Mouse (Mus musculus) liver, embryonic 16.5 days (tissue): ENCODE results near the gene Gm4141. TPM values are rescaled to one million over a fixed set of nuclear protein-coding genes. Genes with fewer than 3 reads are reported as not detected.
"Not testable (repeated sequence)": the region's sequence is repeated elsewhere in the genome, so short reads cannot be mapped to it uniquely, and the experiment has no call there.

Experiments
- ATAC-seq: fragments of 200-750 bp; cut with Nextera tagmentation; 2 replicates; pipeline ENCODE4 v1.8.0; 2017; ENCODE audit warnings: low read depth, mild to moderate bottlenecking, moderate number of reproducible peaks, moderate library complexity
- H3K27ac ChIP-seq: fragments of 300-500 bp; sonication (generic); 2 replicates; pipeline ENCODE4 v1.5.1; 2014; ENCODE audit warnings: mild to moderate bottlenecking, low read length
- H3K27me3 ChIP-seq: fragments of 300-500 bp; sonication (generic); 2 replicates; pipeline ENCODE4 v1.6.1; 2014; ENCODE audit warnings: low read depth, low read length, mixed read lengths; ENCODE audit not compliant: control insufficient read depth, insufficient read depth
- H3K36me3 ChIP-seq: fragments of 300-500 bp; sonication (generic); 2 replicates; pipeline ENCODE4 v1.6.1; 2014; ENCODE audit warnings: mild to moderate bottlenecking; ENCODE audit not compliant: control insufficient read depth, insufficient read depth
- H3K4me1 ChIP-seq: fragments of 300-500 bp; sonication (generic); 2 replicates; pipeline ENCODE4 v1.6.1; 2014; ENCODE audit warnings: low read depth, low read length, mixed read lengths; ENCODE audit not compliant: control insufficient read depth
- H3K4me2 ChIP-seq: fragments of 300-500 bp; sonication (generic); 2 replicates; pipeline ENCODE4 v1.6.1; 2014; ENCODE audit warnings: low read depth, low read length, mixed read lengths
- H3K4me3 ChIP-seq: fragments of 300-500 bp; sonication (generic); 2 replicates; pipeline ENCODE4 v1.5.1; 2014; ENCODE audit warnings: low read depth, mild to moderate bottlenecking, low read length
- H3K9ac ChIP-seq: fragments of 300-500 bp; sonication (generic); 2 replicates; pipeline ENCODE4 v1.6.1; 2014; ENCODE audit warnings: low read depth, low read length
- H3K9me3 ChIP-seq: fragments of 300-500 bp; sonication (generic); replicated peaks from 2 replicates; pipeline ENCODE4 v1.6.1; 2016; ENCODE audit warnings: low read length; ENCODE audit not compliant: control insufficient read depth
- WGBS: fragments of 180-500 bp; shearing (Covaris S2); extraction: QIAGEN DNeasy Blood & Tissue Kit; methylation state at CpG from one replicate; pipeline ENCODE4 v1.1.7; 2014; ENCODE audit not compliant: insufficient replicate concordance; 5-methylcytosine and 5-hydroxymethylcytosine counted together
- polyA plus RNA-seq: library from polyadenylated mRNA; unstranded; fragments of >200 nt; fragmentation: Nextera tagmentation; extraction: Ambion mirVana; gene quantifications from 2 replicates; pipeline ENCODE4 v1.2.1, GENCODE M21; 2015

Gene Gm4141
- polyA plus RNA-seq: not detected in 2 replicates

- not testable (repeated sequence) for H3K4me1 ChIP-seq, ATAC-seq, H3K36me3 ChIP-seq, H3K4me3 ChIP-seq, H3K9me3 ChIP-seq, H3K27me3 ChIP-seq, H3K27ac ChIP-seq, H3K4me2 ChIP-seq, H3K9ac ChIP-seq
- WGBS: no CpG with 5 or more reads among the region's 3 CpGs
Measured at GRCm38 (mm10) chr7:20576141-20576540, at the start of gene Gm4141. Gene Gm4141 (minus strand): TSS chr7:20576241.

GRCm38 (mm10) chr7:20598921-20599320 is 22.9 kb upstream of the Gm4141 start, which contains the start of gene Gm4513:
Gene Gm4513 (minus strand): TSS chr7:20599021.
- H3K9me3 ChIP-seq, H3K9ac ChIP-seq, H3K36me3 ChIP-seq, H3K4me3 ChIP-seq, ATAC-seq, H3K4me1 ChIP-seq, H3K27ac ChIP-seq, H3K4me2 ChIP-seq, H3K27me3 ChIP-seq: not testable (repeated sequence)
- 45% methylated on average over 3 of the region's 5 CpGs for WGBS

- not testable (repeated sequence) for H3K9me3 ChIP-seq, ATAC-seq, H3K4me1 ChIP-seq, H3K36me3 ChIP-seq, H3K27ac ChIP-seq, H3K9ac ChIP-seq, H3K4me3 ChIP-seq, H3K27me3 ChIP-seq, H3K4me2 ChIP-seq
- no CpG with 5 or more reads among the region's 1 CpGs for WGBS
Measured at GRCm38 (mm10) chr7:20545657-20546056, 30.4 kb downstream of the Gm4141 start, which contains the start of gene Gm5726. Gene Gm5726 (minus strand): TSS chr7:20545757.

GRCm38 (mm10) chr7:20533537-20533936 is 42.5 kb downstream of the Gm4141 start, which contains the start of gene Vmn1r104:
Gene Vmn1r104 (plus strand): TSS chr7:20533837.
- H3K9me3 ChIP-seq, H3K4me3 ChIP-seq, H3K36me3 ChIP-seq, H3K4me2 ChIP-seq, H3K27ac ChIP-seq, H3K4me1 ChIP-seq, H3K9ac ChIP-seq, ATAC-seq, H3K27me3 ChIP-seq: not testable (repeated sequence)
- WGBS: no CpG with 5 or more reads among the region's 3 CpGs

Other genes with a start within 250 kb of the Gm4141 start
- not detected in 2 replicates for gene Gm4133, start 242.2 kb downstream of the Gm4141 start, polyA plus RNA-seq
- not detected in 2 replicates for gene Gm5728, start 200.8 kb downstream of the Gm4141 start, polyA plus RNA-seq
- gene Vmn1r100, start 158.3 kb downstream of the Gm4141 start, polyA plus RNA-seq: not detected in 2 replicates
- gene Vmn1r101, start 133.6 kb downstream of the Gm4141 start, polyA plus RNA-seq: not detected in 2 replicates
- not detected in 2 replicates for gene Gm10670, start 101.3 kb downstream of the Gm4141 start, polyA plus RNA-seq
- gene Vmn1r103, start 65.7 kb downstream of the Gm4141 start, polyA plus RNA-seq: not detected in 2 replicates
- gene Vmn1r104, start 42.4 kb downstream of the Gm4141 start, polyA plus RNA-seq: not detected in 2 replicates
- not detected in 2 replicates for gene Gm5726, start 30.5 kb downstream of the Gm4141 start, polyA plus RNA-seq
- gene Gm4513, start 22.8 kb upstream of the Gm4141 start, polyA plus RNA-seq: not detected in 2 replicates
- gene Vmn1r107, start 92.7 kb upstream of the Gm4141 start, polyA plus RNA-seq: not detected in 2 replicates
- not detected in 2 replicates for gene Vmn1r111, start 127.0 kb upstream of the Gm4141 start, polyA plus RNA-seq
- not detected in 2 replicates for gene Gm10668, start 154.4 kb upstream of the Gm4141 start, polyA plus RNA-seq
- gene Vmn1r112, start 194.9 kb upstream of the Gm4141 start, polyA plus RNA-seq: not detected in 2 replicates
- not detected in 2 replicates for gene Vmn1r113, start 211.0 kb upstream of the Gm4141 start, polyA plus RNA-seq
- not detected in 2 replicates for gene Vmn1r114, start 235.9 kb upstream of the Gm4141 start, polyA plus RNA-seq